Mouse (Mus musculus) heart, adult 2 months (tissue): ENCODE measurements around the gene Utp11. TPM values are rescaled to one million over a fixed set of nuclear protein-coding genes. Genes with fewer than 3 reads are reported as not detected.
A peak's percentile ranks its signal among the peaks of the same experiment; 100 is the strongest.

Source experiments
- DNase-seq, 2 experiments: peaks; one replicate each; pipeline ENCODE4 v3.0.0; 2021
- H3K27ac ChIP-seq: fragments of 200-600 bp; 2 replicates; pipeline ENCODE4 v1.8.1; 2022
- H3K27me3 ChIP-seq: fragments of 200-500 bp; 2 replicates; pipeline ENCODE4 v1.6.1; 2012; ENCODE audit warnings: mild to moderate bottlenecking, low read length, inconsistent platforms, mixed read lengths; ENCODE audit not compliant: control insufficient read depth, insufficient read depth
- H3K36me3 ChIP-seq: fragments of 200-500 bp; 2 replicates; pipeline ENCODE4 v1.6.1; 2012; ENCODE audit warnings: low read length, inconsistent platforms; ENCODE audit not compliant: control insufficient read depth, insufficient read depth
- H3K4me1 ChIP-seq: fragments of 200-500 bp; 2 replicates; pipeline ENCODE4 v1.6.1; 2011; ENCODE audit warnings: low read length; ENCODE audit not compliant: control insufficient read depth, insufficient read depth
- H3K4me3 ChIP-seq: fragments of 200-600 bp; 2 replicates; pipeline ENCODE4 v1.8.1; 2022
- H3K79me2 ChIP-seq: fragments of 200-500 bp; replicated peaks from 2 replicates; pipeline ENCODE4 v1.6.1; 2012; ENCODE audit warnings: mild to moderate bottlenecking, inconsistent platforms, low read length, moderate library complexity, mixed read lengths; ENCODE audit not compliant: control insufficient read depth, insufficient read depth
- H3K9ac ChIP-seq: fragments of 200-500 bp; 2 replicates; pipeline ENCODE4 v1.6.1; 2012; ENCODE audit warnings: low read depth, mild to moderate bottlenecking, control low read depth, inconsistent platforms, low read length, mixed read lengths
- CTCF ChIP-seq: fragments of 200-600 bp; IDR thresholded peaks from 2 replicates; pipeline ENCODE4 v1.8.1; 2022; ENCODE audit warnings: antibody characterized with exemption, mild to moderate bottlenecking, moderate library complexity
- EP300 ChIP-seq: fragments of 200-500 bp; IDR thresholded peaks from 2 replicates; pipeline ENCODE4 v1.6.1; 2011; ENCODE audit warnings: low read depth, low read length, control low read depth; ENCODE audit not compliant: insufficient read depth
- POLR2A ChIP-seq: fragments of 200-500 bp; IDR thresholded peaks from 2 replicates; pipeline ENCODE4 v1.6.1; 2011; ENCODE audit warnings: mild to moderate bottlenecking, low read depth, low read length, control low read depth; ENCODE audit not compliant: insufficient read depth
- WGBS: fragments of 180-500 bp; shearing (Covaris S2); methylation state at CpG from one replicate; pipeline ENCODE4 v1.1.7; 2018; 5-methylcytosine and 5-hydroxymethylcytosine counted together
- intact Hi-C: fragments of 180-260 bp; cut with DNase I; formaldehyde crosslinking; loops from one replicate; pipeline ENCODE4 v1.15.1; 2025
- polyA plus RNA-seq: library from polyadenylated mRNA; depleted of rRNA; stranded (reverse); fragments of >200 nt; gene quantifications from 2 replicates; pipeline ENCODE4 v1.2.3, GENCODE M21; 2012
- total RNA-seq, 2 experiments: library from RNA; stranded (reverse); gene quantifications; 2 replicates each; pipeline ENCODE4 v1.2.3; 2021

The Utp11 gene
- total and polyA plus RNA-seq, 3 experiments: 4.0 to 13.5 (median 12.1) TPM

DNA sequence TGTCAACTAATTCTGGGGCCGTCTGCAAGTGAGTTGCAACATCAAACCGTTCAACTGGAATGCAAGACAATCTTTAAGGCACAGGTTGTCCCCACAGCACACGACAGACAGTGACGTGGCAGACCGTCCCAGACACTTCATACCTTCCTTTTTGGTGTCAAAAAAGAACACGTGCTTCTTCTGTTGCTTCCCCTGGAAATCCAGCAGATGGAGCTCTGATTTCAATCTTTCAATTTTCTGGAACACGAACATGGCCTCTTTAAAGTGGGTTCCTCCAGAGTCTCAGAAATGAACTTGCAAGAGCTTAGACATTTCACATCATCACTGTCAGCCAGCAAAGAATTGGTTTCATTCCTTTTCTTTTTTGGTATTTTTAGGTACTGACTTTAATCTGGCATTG lies 11.1 kb downstream of the Utp11 start:
- DNase-seq: no peak
- Histone ChIP-seq H3K27me3 (no peaks in the 10 kb centered on the region), H3K9ac (no peak overlapping the region), H3K4me3 (no peak overlapping the region), H3K36me3 (peaks cover 11% of the 10 kb centered on the region), H3K27ac (no peak overlapping the region), H3K79me2 (no peaks in the 10 kb centered on the region), H3K4me1 (peaks cover 4% of the 10 kb centered on the region; the same call in 1 of the 2 replicates)
- WGBS: 34% methylated on average over 7 of the region's 7 CpGs
- peak; percentile 74 for TF ChIP-seq CTCF
- no peak for TF ChIP-seq POLR2A
- intact Hi-C loops: loop anchor here (2.0 kb wide), 1 partner anchor 29 kb away; no protein-coding TSS in a partner anchor

DNA sequence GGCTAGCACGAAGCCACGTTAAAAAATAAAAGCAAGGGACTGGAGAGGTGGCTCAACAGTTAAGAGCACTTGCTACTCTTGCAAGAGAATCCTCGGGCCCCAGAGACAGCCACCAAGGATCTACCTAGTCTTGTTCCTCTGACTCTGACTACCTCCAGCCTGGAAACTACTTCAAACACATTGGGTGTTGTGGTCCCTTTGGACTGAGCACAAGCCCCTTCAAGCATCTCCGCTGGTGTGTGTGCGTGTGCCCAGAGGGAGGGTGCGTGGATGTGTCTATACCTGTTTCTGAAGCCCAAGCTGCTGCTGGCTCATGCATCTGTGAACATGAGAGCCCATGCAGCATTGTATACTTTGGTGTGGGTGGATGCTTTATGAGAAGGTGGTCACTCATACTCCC lies 17.4 kb downstream of the Utp11 start:
- 83% methylated on average over 6 of the region's 6 CpGs for WGBS
- Histone ChIP-seq H3K4me3 (no peak overlapping the region), H3K4me1 (no peaks in the 10 kb centered on the region), H3K27me3 (no peaks in the 10 kb centered on the region), H3K79me2 (no peaks in the 10 kb centered on the region), H3K27ac (no peak overlapping the region), H3K36me3 (peaks cover 3% of the 10 kb centered on the region; the same call in 1 of the 2 replicates), H3K9ac (no peak overlapping the region)
- intact Hi-C loops: loop anchor here (1.0 to 10.0 kb wide), 3 partner anchors 448 to 731 kb away; no protein-coding TSS in a partner anchor
- DNase-seq: no peak
- TF ChIP-seq CTCF (no peak), EP300 (no peak), POLR2A (no peak)

DNA sequence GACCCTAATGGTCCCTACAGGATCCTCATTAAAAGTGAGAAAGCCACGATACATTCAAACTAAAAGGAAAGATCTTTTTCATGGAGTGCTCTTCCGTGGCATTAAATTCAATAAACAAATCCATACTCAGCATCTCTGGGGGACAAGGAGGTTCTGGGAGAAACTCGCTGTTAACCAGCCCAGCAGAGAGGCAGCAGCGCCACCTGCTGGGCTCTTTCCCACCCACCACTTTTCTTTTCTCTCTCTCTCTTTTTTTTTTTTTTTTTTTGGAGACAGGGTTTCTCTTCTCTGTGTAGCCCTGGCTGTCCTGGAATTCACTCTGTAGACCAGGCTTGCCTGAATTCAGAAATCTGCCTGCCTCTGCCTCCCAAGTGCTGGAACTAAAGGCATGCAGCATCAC lies 18.4 kb downstream of the Utp11 start:
- Histone ChIP-seq H3K36me3 (peaks cover 3% of the 10 kb centered on the region; the same call in 1 of the 2 replicates), H3K9ac (no peak overlapping the region), H3K4me3 (no peak overlapping the region), H3K4me1 (no peaks in the 10 kb centered on the region), H3K79me2 (no peaks in the 10 kb centered on the region), H3K27me3 (no peaks in the 10 kb centered on the region), H3K27ac (no peak overlapping the region)
- 10% methylated on average over 4 of the region's 4 CpGs for WGBS
- DNase-seq: peak; percentile 43 to 66
- intact Hi-C loops: loop anchor here (1.0 to 10.0 kb wide), 3 partner anchors 447 to 730 kb away; no protein-coding TSS in a partner anchor
- TF ChIP-seq CTCF (peak; percentile 89), POLR2A (no peak)

DNA sequence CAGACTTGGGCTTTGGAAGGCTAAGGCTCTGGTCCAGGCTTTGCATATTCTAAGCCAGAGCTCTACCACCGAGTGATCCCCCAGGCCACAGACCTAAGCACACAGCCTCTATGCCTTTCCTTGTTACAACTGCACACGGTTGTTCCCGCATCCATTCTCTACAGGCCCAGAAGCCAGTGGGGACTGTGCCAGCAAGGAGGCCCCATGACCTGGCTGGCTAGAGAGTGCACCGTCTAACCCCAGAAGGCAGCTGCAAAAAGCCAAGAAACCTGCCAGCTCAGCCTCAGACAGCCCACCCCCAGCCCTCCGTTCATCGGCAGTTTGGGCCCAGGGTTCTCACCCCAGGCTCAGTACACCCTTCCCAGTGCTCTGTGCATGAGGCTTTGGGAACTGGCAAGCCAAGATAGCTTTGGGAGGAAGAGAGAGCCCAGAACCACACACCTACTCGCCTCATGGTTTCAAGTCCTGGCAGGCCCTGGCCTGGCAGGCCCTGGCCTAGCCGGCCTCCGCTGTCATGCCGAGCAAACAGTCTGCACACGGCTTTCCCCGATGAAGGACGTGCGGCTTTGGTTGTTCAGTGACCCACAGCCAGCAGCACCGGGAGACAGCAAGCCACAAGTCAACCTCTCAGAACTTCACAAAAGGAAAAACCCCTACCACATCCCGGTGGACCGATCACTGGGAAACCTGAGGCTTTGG lies 18.9 kb downstream of the Utp11 start:
- 81% methylated on average over 17 of the region's 17 CpGs for WGBS
- Histone ChIP-seq H3K4me3 (no peak overlapping the region), H3K79me2 (no peaks in the 10 kb centered on the region), H3K4me1 (no peaks in the 10 kb centered on the region), H3K27ac (no peak overlapping the region), H3K9ac (no peak overlapping the region), H3K36me3 (peaks cover 3% of the 10 kb centered on the region; the same call in 1 of the 2 replicates), H3K27me3 (no peaks in the 10 kb centered on the region)
- DNase-seq: no peak
- intact Hi-C loops: loop anchor here (1.0 to 10.0 kb wide), 3 partner anchors 446 to 730 kb away; no protein-coding TSS in a partner anchor
- TF ChIP-seq POLR2A (no peak), EP300 (no peak), CTCF (no peak)

DNA sequence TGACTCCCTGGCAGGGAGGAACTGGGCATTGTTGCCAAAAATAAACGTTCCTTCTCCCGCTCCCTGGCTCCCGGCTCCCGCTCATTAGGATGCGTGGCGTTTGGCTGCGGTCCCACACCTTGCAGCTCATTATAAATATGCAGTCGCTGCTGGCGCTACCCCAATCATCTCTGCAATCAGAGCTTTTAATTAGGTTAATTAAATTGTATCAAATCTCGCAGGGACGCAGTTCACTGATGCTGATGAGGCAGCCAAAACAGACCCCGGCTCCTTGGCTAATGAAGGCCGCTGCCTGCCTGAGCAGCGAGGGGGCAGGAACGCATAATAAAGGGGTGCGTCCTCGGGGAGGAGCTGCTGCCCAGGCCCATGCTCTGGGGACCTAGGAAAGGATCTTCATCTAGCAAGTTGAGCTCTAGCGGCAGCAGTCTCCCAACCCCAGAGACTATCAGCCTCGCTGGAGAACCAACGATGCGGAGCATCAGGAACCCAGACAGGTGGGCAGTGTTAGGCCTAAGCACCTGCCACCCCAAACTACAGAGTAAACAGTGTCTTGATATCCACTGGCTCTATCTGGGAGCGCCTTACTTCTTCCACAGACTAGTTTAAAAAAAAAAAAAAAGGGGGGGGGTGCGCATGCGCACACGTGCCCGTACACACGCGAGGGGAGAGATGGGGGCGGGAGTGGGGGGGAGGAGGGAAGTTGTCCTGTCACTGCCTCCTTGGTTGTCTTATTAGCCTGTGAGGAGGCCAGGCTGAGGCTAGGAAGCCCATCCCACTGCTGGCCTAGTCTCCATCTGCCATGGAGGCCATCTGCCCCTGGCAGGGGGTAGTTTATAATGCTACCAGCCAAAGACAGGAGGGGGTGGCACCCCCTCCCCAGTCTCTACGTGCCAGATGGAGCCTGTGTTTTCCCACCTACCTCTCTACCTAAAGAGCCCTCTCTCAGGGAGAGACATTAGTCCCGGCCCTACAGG lies 20.8 kb downstream of the Utp11 start:
- Histone ChIP-seq H3K4me3 (no peak overlapping the region), H3K79me2 (no peaks in the 10 kb centered on the region), H3K4me1 (no peaks in the 10 kb centered on the region), H3K27ac (no peak overlapping the region), H3K9ac (no peak overlapping the region), H3K36me3 (no peaks in the 10 kb centered on the region), H3K27me3 (no peaks in the 10 kb centered on the region)
- intact Hi-C loops: loop anchor here (10.0 kb wide), 1 partner anchor 728 kb away; no protein-coding TSS in a partner anchor
- no peak for TF ChIP-seq CTCF
- no peak for TF ChIP-seq EP300
- TF ChIP-seq POLR2A: no peak
- DNase-seq: no peak
- 9% methylated on average over 30 of the region's 31 CpGs for WGBS

DNA sequence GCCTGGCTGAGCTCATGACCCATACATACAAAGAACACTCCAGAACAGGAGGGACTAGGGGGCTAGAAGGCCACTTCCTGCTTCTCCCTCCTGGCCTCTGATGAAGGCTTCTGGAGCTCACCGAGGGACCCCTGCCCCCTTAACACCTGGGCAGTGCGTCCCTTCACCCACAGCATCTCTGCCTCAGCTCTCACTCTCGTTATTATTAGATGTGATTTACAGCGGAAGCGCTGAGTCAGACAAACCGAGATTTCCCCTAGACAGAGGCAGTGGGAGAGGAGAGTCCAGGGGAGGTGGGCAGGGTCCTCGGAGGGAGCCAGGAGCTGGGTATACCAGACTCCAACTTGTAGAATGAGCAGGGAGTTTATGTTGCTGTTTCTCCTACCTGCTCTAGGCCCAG lies 21.8 kb downstream of the Utp11 start:
- H3K4me1 ChIP-seq: no peaks in the 10 kb centered on the region
- no peak overlapping the region for H3K27ac ChIP-seq
- H3K36me3 ChIP-seq: no peaks in the 10 kb centered on the region
- H3K9ac ChIP-seq: no peak overlapping the region
- H3K79me2 ChIP-seq: no peaks in the 10 kb centered on the region
- intact Hi-C loops: loop anchor here (10.0 kb wide), 1 partner anchor 727 kb away; no protein-coding TSS in a partner anchor
- no peak for TF ChIP-seq CTCF
- no peak for TF ChIP-seq EP300
- TF ChIP-seq POLR2A: no peak
- H3K27me3 ChIP-seq: no peaks in the 10 kb centered on the region
- 30% methylated on average over 7 of the region's 7 CpGs for WGBS
- no peak for DNase-seq
- H3K4me3 ChIP-seq: no peak overlapping the region
